Mouse (Mus musculus) cerebellum, adult 18-20 months (tissue): ENCODE results near the gene Gm11937.

Source experiments
- DNase-seq, 2 experiments: peaks; one replicate each; pipeline ENCODE4 v3.0.0; 2021

Gm11937 gene

DNA sequence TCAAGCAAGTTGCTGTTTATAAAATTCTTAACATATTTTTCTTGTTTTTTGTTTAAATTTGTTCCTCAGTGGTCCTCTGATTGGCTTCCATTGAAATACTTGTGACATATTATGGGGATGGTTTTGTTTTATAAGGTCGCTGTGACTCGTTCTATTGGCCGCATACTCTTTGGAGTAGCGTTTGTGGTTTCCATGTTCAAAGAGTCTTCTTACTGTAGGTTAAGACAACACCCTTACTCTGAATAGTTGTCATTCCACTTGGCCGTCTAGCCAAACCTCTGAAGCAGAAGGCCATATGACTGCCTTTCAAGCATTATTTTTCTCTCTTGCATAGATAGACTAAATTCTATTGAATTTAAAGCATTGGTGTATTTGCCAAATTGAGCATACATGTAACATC lies 28.9 kb downstream of the Gm11937 start:
- no peak for DNase-seq

DNA sequence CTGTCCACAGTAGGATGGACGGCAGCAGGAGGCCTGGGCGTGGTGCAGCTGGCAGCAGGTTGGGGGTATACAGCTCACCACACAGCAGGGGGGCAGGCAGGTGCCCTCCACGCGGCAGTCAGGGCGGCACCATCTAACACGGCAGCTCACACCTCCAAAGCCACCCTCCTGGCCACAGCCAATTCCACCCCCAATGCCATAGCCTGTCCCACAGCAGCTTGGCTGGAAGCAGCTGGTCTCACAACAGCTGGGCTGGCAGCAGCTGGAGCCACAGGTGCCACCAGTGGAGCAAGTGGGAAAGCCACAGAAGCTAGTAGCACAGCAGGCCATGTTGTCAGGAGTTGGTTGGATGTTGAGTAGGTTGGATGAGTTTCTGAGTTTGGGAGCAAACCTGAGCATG lies 29.4 kb downstream of the Gm11937 start, which contains the start of gene Krtap1-5:
Gene Krtap1-5, minus strand, starts transcription at position 381 of the 400 bp plus-strand sequence.
- no peak for DNase-seq

DNA sequence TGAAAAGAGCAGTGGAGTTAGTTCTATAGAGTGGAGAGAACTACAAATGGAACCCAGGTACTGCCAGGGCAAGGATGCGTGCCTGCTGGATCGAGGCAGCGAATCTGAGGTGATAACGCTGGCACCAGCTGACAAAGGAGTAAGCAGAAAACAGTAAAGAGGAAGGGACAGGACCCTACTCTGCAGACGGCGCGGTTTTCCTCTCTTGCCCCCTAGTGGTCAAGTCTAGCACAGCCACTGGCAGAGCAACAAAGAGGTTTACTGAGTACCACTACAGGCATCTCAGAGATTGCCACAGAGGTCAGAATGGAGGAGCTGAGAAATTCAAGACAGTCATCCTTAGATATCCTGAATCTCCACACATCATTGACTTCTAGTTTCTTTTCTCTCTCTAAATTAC lies 35.9 kb downstream of the Gm11937 start:
- DNase-seq = peak; percentile 54 to 55

DNA sequence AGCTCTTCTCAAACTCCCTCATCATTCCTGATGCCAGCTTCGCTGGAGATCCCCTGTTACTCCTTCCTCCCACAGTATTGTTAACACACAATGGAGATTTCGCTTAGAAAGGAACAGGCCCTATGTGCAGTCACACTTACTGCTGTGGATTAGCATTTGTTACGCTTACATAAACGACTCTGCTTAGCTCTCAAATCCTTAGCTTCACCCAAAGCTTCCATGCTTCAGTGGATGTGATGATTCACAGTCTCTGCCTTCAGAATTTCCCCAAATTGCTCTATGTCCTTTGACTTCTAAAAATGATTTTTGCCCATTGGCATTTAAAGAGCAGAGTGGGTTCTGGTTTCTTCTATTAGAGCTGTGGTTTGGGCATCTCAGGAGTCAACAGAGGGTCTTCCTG lies 36.8 kb downstream of the Gm11937 start:
- DNase-seq = no peak

DNA sequence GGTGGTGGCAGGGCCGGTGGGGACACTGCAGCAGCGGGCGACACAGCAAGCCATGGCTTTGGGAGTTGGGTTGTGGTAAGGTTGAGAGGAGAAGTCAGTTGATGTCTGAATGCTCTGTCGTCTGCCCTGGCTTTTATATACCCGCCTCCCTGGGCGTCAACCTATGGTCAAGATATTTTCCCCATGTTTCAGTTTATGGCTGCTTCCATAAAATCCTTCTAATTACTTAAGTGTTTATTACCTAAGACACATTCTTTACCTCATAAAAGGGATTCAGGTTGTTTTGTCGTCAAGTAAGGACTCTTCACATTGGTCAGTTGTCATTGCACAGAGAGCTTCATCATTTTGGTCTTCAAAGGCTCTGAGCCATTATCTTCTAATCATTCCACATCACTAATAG lies 43.5 kb downstream of the Gm11937 start, which contains the start of gene Krtap3-1:
Gene Krtap3-1, minus strand, starts transcription at position 101 of the 400 bp plus-strand sequence.
- no peak for DNase-seq

DNA sequence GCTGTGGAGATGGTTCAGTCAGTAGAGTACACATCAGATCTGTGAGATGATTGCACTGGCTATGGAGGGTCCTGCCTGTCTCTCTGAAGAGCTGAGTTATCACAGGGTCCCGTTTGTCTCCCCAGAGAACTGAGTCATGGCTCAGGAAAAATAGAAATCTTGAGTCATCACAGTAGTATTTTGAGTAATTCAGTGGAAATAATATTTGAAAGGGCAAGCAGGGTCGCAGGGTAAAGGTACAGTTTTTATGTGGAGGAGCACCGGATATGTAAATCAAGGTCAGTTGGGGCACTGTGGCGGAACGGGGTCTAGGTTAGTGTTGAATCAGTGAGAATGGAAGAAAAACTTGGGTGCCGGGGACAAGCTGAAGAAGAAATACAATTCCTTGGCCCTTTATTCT lies 47.4 kb downstream of the Gm11937 start:
- no peak for DNase-seq
